Mouse (Mus musculus): ENCODE data around the gene Pcbd2.

Pcbd2 gene

GRCm38 (mm10) chr13:55733628-55734502 is 6.7 kb downstream of the Pcbd2 start:
- no peak for DNase-seq (ENCODE audit: low read depth, low spot score)

GRCm38 (mm10) chr13:55737885-55738284 is 10.7 kb downstream of the Pcbd2 start:
- no peak for DNase-seq (ENCODE audit: low read depth, low spot score)

- DNase-seq (ENCODE audit: low read depth, low spot score): no peak
Observed at GRCm38 (mm10) chr13:55742306-55742705, 15.1 kb downstream of the Pcbd2 start.

GRCm38 (mm10) chr13:55754380-55754779 is 27.2 kb downstream of the Pcbd2 start:
- DNase-seq (ENCODE audit: low read depth, low spot score): no peak

GRCm38 (mm10) chr13:55756789-55757188 is 29.6 kb downstream of the Pcbd2 start:
- no peak for DNase-seq (ENCODE audit: low read depth, low spot score)

GRCm38 (mm10) chr13:55757645-55758044 is 30.5 kb downstream of the Pcbd2 start:
- DNase-seq (ENCODE audit: low read depth, low spot score): no peak

GRCm38 (mm10) chr13:55760576-55760975 is 33.4 kb downstream of the Pcbd2 start:
- no peak for DNase-seq (ENCODE audit: low read depth, low spot score)

GRCm38 (mm10) chr13:55761486-55761885 is 34.3 kb downstream of the Pcbd2 start:
- no peak for DNase-seq (ENCODE audit: low read depth, low spot score)

GRCm38 (mm10) chr13:55774352-55774751 is 47.2 kb downstream of the Pcbd2 start:
- DNase-seq (ENCODE audit: low read depth, low spot score): no peak

GRCm38 (mm10) chr13:55775056-55775455 is 47.9 kb downstream of the Pcbd2 start:
- DNase-seq (ENCODE audit: low read depth, low spot score): no peak

- DNase-seq (ENCODE audit: low read depth, low spot score): no peak
Observed at GRCm38 (mm10) chr13:55784268-55784667, 57.1 kb downstream of the Pcbd2 start, which contains the start of gene Catsper3. TSS of gene Catsper3 (plus strand) at chr13:55784568.

GRCm38 (mm10) chr13:55786120-55786519 is 59.0 kb downstream of the Pcbd2 start:
- no peak for DNase-seq (ENCODE audit: low read depth, low spot score)

GRCm38 (mm10) chr13:55801246-55801645 is 74.1 kb downstream of the Pcbd2 start:
- DNase-seq (ENCODE audit: low read depth, low spot score): no peak

- no peak for DNase-seq (ENCODE audit: low read depth, low spot score)
Observed at GRCm38 (mm10) chr13:55803973-55804372, 76.8 kb downstream of the Pcbd2 start.

- DNase-seq (ENCODE audit: low read depth, low spot score): no peak
Observed at GRCm38 (mm10) chr13:55809041-55809623, 82.0 kb downstream of the Pcbd2 start.

- DNase-seq (ENCODE audit: low read depth, low spot score): no peak
Observed at GRCm38 (mm10) chr13:55809707-55810106, 82.5 kb downstream of the Pcbd2 start.

GRCm38 (mm10) chr13:55810947-55811346 is 83.8 kb downstream of the Pcbd2 start:
- DNase-seq (ENCODE audit: low read depth, low spot score): no peak

GRCm38 (mm10) chr13:55813490-55814016 is 86.4 kb downstream of the Pcbd2 start:
- no peak for DNase-seq (ENCODE audit: low read depth, low spot score)

- no peak for DNase-seq (ENCODE audit: low read depth, low spot score)
Observed at GRCm38 (mm10) chr13:55814834-55815233, 87.7 kb downstream of the Pcbd2 start.

- DNase-seq (ENCODE audit: low read depth, low spot score): no peak
Observed at GRCm38 (mm10) chr13:55822499-55822898, 95.3 kb downstream of the Pcbd2 start.

GRCm38 (mm10) chr13:55824151-55824945 is 97.2 kb downstream of the Pcbd2 start:
- DNase-seq (ENCODE audit: low read depth, low spot score): no peak

GRCm38 (mm10) chr13:55825245-55825681 is 98.1 kb downstream of the Pcbd2 start:
- no peak for DNase-seq (ENCODE audit: low read depth, low spot score)

All from c-Kit-negative CD71-positive TER-119-positive erythroid progenitor cells, embryonic 14.5 days (primary cell).